Mouse (Mus musculus) midbrain, embryonic 13.5 days (tissue): ENCODE measurements around the gene Olfr814. TPM values are rescaled to one million over a fixed set of nuclear protein-coding genes. Genes with fewer than 3 reads are reported as not detected.
"Not testable (repeated sequence)": the region's sequence is repeated elsewhere in the genome, so short reads cannot be mapped to it uniquely, and the experiment has no call there.

ENCODE experiments used
- ATAC-seq: fragments of 200-750 bp; cut with Nextera tagmentation; 2 replicates; pipeline ENCODE4 v1.8.0; 2017; ENCODE audit warnings: mild to moderate bottlenecking, moderate TSS enrichment, moderate library complexity
- H3K27ac ChIP-seq: fragments of 300-500 bp; sonication (generic); 2 replicates; pipeline ENCODE4 v1.5.1; 2015; ENCODE audit warnings: inconsistent platforms, mild to moderate bottlenecking, moderate library complexity
- H3K27me3 ChIP-seq: fragments of 300-500 bp; sonication (generic); 2 replicates; pipeline ENCODE4 v1.6.1; 2015; ENCODE audit warnings: mild to moderate bottlenecking, inconsistent platforms
- H3K36me3 ChIP-seq: fragments of 300-500 bp; sonication (generic); 2 replicates; pipeline ENCODE4 v1.6.1; 2015; ENCODE audit warnings: mild to moderate bottlenecking, inconsistent platforms
- H3K4me1 ChIP-seq: fragments of 300-500 bp; sonication (generic); replicated peaks from 2 replicates; pipeline ENCODE4 v1.6.1; 2015; ENCODE audit warnings: inconsistent platforms
- H3K4me2 ChIP-seq: fragments of 300-500 bp; sonication (generic); replicated peaks from 2 replicates; pipeline ENCODE4 v1.6.1; 2015; ENCODE audit warnings: moderate library complexity, mild to moderate bottlenecking, inconsistent platforms
- H3K4me3 ChIP-seq: fragments of 300-500 bp; sonication (generic); replicated peaks from 2 replicates; pipeline ENCODE4 v1.5.1; 2015; ENCODE audit warnings: mild to moderate bottlenecking, inconsistent platforms
- H3K9ac ChIP-seq: fragments of 300-500 bp; sonication (generic); replicated peaks from 2 replicates; pipeline ENCODE4 v1.6.1; 2015; ENCODE audit warnings: mild to moderate bottlenecking, inconsistent platforms
- H3K9me3 ChIP-seq: fragments of 300-500 bp; sonication (generic); 2 replicates; pipeline ENCODE4 v1.6.1; 2016; ENCODE audit warnings: mild to moderate bottlenecking, inconsistent platforms
- WGBS: fragments of 180-500 bp; shearing (Covaris S2); methylation state at CpG from one replicate; pipeline ENCODE4 v1.1.7; 2015; 5-methylcytosine and 5-hydroxymethylcytosine counted together
- polyA plus RNA-seq: library from polyadenylated mRNA; unstranded; fragments of >200 nt; fragmentation: Nextera tagmentation; extraction: Ambion mirVana; gene quantifications from 2 replicates; pipeline ENCODE4 v1.2.1, GENCODE M21; 2015

The Olfr814 gene
- not detected in 2 replicates for polyA plus RNA-seq

GRCm38 (mm10) chr10:129879751-129880150 lies at the start of gene Olfr814:
Olfr814 (minus strand) TSS chr10:129879851.
- H3K9me3 ChIP-seq, H3K9ac ChIP-seq, ATAC-seq, H3K36me3 ChIP-seq, H3K4me1 ChIP-seq, H3K27me3 ChIP-seq, H3K4me3 ChIP-seq, H3K4me2 ChIP-seq, H3K27ac ChIP-seq: not testable (repeated sequence)
- 85% methylated on average over 1 of the region's 1 CpGs for WGBS

- H3K9me3 ChIP-seq = no peaks in the 10 kb centered on the region
- no peaks in the 10 kb centered on the region for H3K27me3 ChIP-seq
- H3K27ac ChIP-seq = no peak within 1 kb of the TSS
- H3K36me3 ChIP-seq = no peaks in the 10 kb centered on the region
- H3K4me2 ChIP-seq = no peak within 1 kb of the TSS
- no peak within 1 kb of the TSS for H3K4me3 ChIP-seq
- 78% methylated on average over 1 of the region's 1 CpGs for WGBS
- H3K4me1 ChIP-seq = no peaks in the 10 kb centered on the region
- H3K9ac ChIP-seq = no peak within 1 kb of the TSS
- ATAC-seq = no peak
These were observed 35.8 kb upstream of the Olfr814 start, which contains the start of gene Olfr816 for GRCm38 (mm10) chr10:129915497-129915896. Olfr816 (minus strand) TSS chr10:129915597.

GRCm38 (mm10) chr10:129905767-129906166 lies 26.1 kb upstream of the Olfr814 start, which contains the start of gene Olfr815:
Olfr815 (minus strand) TSS chr10:129905867.
- not testable (repeated sequence) for H3K9me3 ChIP-seq, H3K4me1 ChIP-seq, H3K36me3 ChIP-seq, H3K27me3 ChIP-seq, H3K4me3 ChIP-seq, H3K9ac ChIP-seq, H3K4me2 ChIP-seq, ATAC-seq, H3K27ac ChIP-seq
- WGBS = 47% methylated on average over 1 of the region's 1 CpGs

- Histone ChIP-seq H3K27me3 (no peaks in the 10 kb centered on the region), H3K4me2 (no peak overlapping the region), H3K4me3 (no peak overlapping the region), H3K36me3 (no peaks in the 10 kb centered on the region), H3K9ac (no peak overlapping the region), H3K27ac (no peak overlapping the region), H3K9me3 (no peaks in the 10 kb centered on the region), H3K4me1 (no peaks in the 10 kb centered on the region)
- no peak for ATAC-seq
- 93% methylated on average over 7 of the region's 7 CpGs for WGBS
These were observed 6.3 kb upstream of the Olfr814 start for GRCm38 (mm10) chr10:129885934-129886333.

GRCm38 (mm10) chr10:129885496-129885895 lies 5.8 kb upstream of the Olfr814 start:
- H3K4me1 ChIP-seq, H3K9ac ChIP-seq, H3K4me2 ChIP-seq, H3K27ac ChIP-seq, ATAC-seq, H3K9me3 ChIP-seq, H3K4me3 ChIP-seq, H3K27me3 ChIP-seq, H3K36me3 ChIP-seq: not testable (repeated sequence)
- WGBS = 85% methylated on average over 6 of the region's 6 CpGs

GRCm38 (mm10) chr10:129855067-129855466 lies 24.6 kb downstream of the Olfr814 start, which contains the start of gene Olfr813:
Olfr813 (plus strand) TSS chr10:129855367.
- Histone ChIP-seq H3K4me1 (no peaks in the 10 kb centered on the region), H3K4me2 (no peak within 1 kb of the TSS), H3K9ac (no peak within 1 kb of the TSS), H3K27me3 (no peaks in the 10 kb centered on the region), H3K36me3 (no peaks in the 10 kb centered on the region), H3K9me3 (no peaks in the 10 kb centered on the region), H3K27ac (no peak within 1 kb of the TSS), H3K4me3 (no peak within 1 kb of the TSS)
- ATAC-seq = no peak

- no peak for ATAC-seq
These were observed 32.3 kb downstream of the Olfr814 start for GRCm38 (mm10) chr10:129847343-129847742.

GRCm38 (mm10) chr10:129845994-129846393 lies 33.7 kb downstream of the Olfr814 start, which contains the start of gene Olfr812:
Olfr812 (minus strand) TSS chr10:129846094.
- WGBS = 72% methylated on average over 1 of the region's 1 CpGs
- no peak within 1 kb of the TSS for H3K4me3 ChIP-seq
- no peaks in the 10 kb centered on the region for H3K4me1 ChIP-seq
- no peak within 1 kb of the TSS for H3K27ac ChIP-seq
- ATAC-seq = no peak
- no peaks in the 10 kb centered on the region for H3K27me3 ChIP-seq
- no peaks in the 10 kb centered on the region for H3K36me3 ChIP-seq
- H3K9ac ChIP-seq = no peak within 1 kb of the TSS
- H3K4me2 ChIP-seq = no peak within 1 kb of the TSS
- no peaks in the 10 kb centered on the region for H3K9me3 ChIP-seq

More at GRCm38 (mm10) chr10:129847343-129847742, 32.3 kb downstream of the Olfr814 start:
- no peak overlapping the region for H3K4me2 ChIP-seq
- no peak overlapping the region for H3K27ac ChIP-seq
- no peaks in the 10 kb centered on the region for H3K36me3 ChIP-seq
- 37% methylated on average over 1 of the region's 1 CpGs for WGBS
- H3K4me1 ChIP-seq = no peaks in the 10 kb centered on the region
- no peaks in the 10 kb centered on the region for H3K9me3 ChIP-seq
- no peaks in the 10 kb centered on the region for H3K27me3 ChIP-seq
- no peak overlapping the region for H3K9ac ChIP-seq
- H3K4me3 ChIP-seq = no peak overlapping the region

Other genes starting within 250 kb of the Olfr814 start
- not detected in 2 replicates for gene Olfr799, start 242.4 kb downstream of the Olfr814 start, polyA plus RNA-seq
- not detected in 2 replicates for gene Olfr800, start 222.2 kb downstream of the Olfr814 start, polyA plus RNA-seq
- not detected in 2 replicates for gene Olfr801, start 206.0 kb downstream of the Olfr814 start, polyA plus RNA-seq
- gene Olfr802, start 191.7 kb downstream of the Olfr814 start, polyA plus RNA-seq = not detected in 2 replicates
- gene Olfr803, start 185.6 kb downstream of the Olfr814 start, polyA plus RNA-seq = not detected in 2 replicates
- not detected in 2 replicates for gene Olfr804, start 176.6 kb downstream of the Olfr814 start, polyA plus RNA-seq
- gene Olfr805, start 150.5 kb downstream of the Olfr814 start, polyA plus RNA-seq = not detected in 2 replicates
- not detected in 2 replicates for gene Olfr806, start 137.9 kb downstream of the Olfr814 start, polyA plus RNA-seq
- not detected in 2 replicates for gene Olfr807, start 122.1 kb downstream of the Olfr814 start, polyA plus RNA-seq
- not detected in 2 replicates for gene Olfr808, start 114.4 kb downstream of the Olfr814 start, polyA plus RNA-seq
- gene Olfr809, start 105.2 kb downstream of the Olfr814 start, polyA plus RNA-seq = not detected in 2 replicates
- gene Olfr810, start 84.9 kb downstream of the Olfr814 start, polyA plus RNA-seq = not detected in 2 replicates
- gene Olfr811, start 75.5 kb downstream of the Olfr814 start, polyA plus RNA-seq = not detected in 2 replicates
- not detected in 2 replicates for gene Olfr812, start 33.8 kb downstream of the Olfr814 start, polyA plus RNA-seq
- not detected in 2 replicates for gene Olfr813, start 24.5 kb downstream of the Olfr814 start, polyA plus RNA-seq
- gene Olfr815, start 26.0 kb upstream of the Olfr814 start, polyA plus RNA-seq = not detected in 2 replicates
- not detected in 2 replicates for gene Olfr816, start 35.7 kb upstream of the Olfr814 start, polyA plus RNA-seq
- not detected in 2 replicates for gene Olfr818, start 69.2 kb upstream of the Olfr814 start, polyA plus RNA-seq
- gene Olfr819, start 87.4 kb upstream of the Olfr814 start, polyA plus RNA-seq = not detected in 2 replicates
- gene Olfr247, start 96.3 kb upstream of the Olfr814 start, polyA plus RNA-seq = not detected in 2 replicates
- not detected in 2 replicates for gene Gm10310, start 105.2 kb upstream of the Olfr814 start, polyA plus RNA-seq
- not detected in 2 replicates for gene Olfr820, start 132.8 kb upstream of the Olfr814 start, polyA plus RNA-seq
- gene Olfr821, start 150.5 kb upstream of the Olfr814 start, polyA plus RNA-seq = not detected in 2 replicates
- gene Olfr822, start 191.4 kb upstream of the Olfr814 start, polyA plus RNA-seq = not detected in 2 replicates
- not detected in 2 replicates for gene Olfr823, start 235.5 kb upstream of the Olfr814 start, polyA plus RNA-seq